Mouse (Mus musculus) heart, postnatal 0 days (tissue): ENCODE measurements at regions not wholly inside any gene's neighbourhood (a gene's known extent, or its start where the extent isn't known, plus 50 kb on each side); places are given as distances from the start of the nearest gene placed in this dataset.
A peak's percentile ranks its signal among the peaks of the same experiment; 100 is the strongest.

Source experiments
- ATAC-seq: fragments of 200-750 bp; cut with Nextera tagmentation; 2 replicates; pipeline ENCODE4 v1.8.0; 2017; ENCODE audit warnings: low read depth, moderate number of reproducible peaks, moderate library complexity; ENCODE audit not compliant: insufficient read depth
- DNase-seq: peaks from one replicate; pipeline ENCODE4 v3.0.0-alpha.2; 2016; ENCODE audit warnings: low spot score
- H3K27ac ChIP-seq: fragments of 300-500 bp; sonication (generic); 2 replicates; pipeline ENCODE4 v1.5.1; 2014; ENCODE audit warnings: low read depth, mild to moderate bottlenecking
- H3K27me3 ChIP-seq: fragments of 300-500 bp; sonication (generic); 2 replicates; pipeline ENCODE4 v1.6.1; 2014; ENCODE audit warnings: low read length, mixed read lengths; ENCODE audit not compliant: control insufficient read depth, insufficient read depth
- H3K36me3 ChIP-seq: fragments of 300-500 bp; sonication (generic); replicated peaks from 2 replicates; pipeline ENCODE4 v1.6.1; 2014; ENCODE audit warnings: low read length, mixed read lengths; ENCODE audit not compliant: control insufficient read depth, insufficient read depth
- H3K4me1 ChIP-seq: fragments of 300-500 bp; sonication (generic); 2 replicates; pipeline ENCODE4 v1.6.1; 2014; ENCODE audit warnings: antibody characterized with exemption; ENCODE audit not compliant: control insufficient read depth, insufficient read depth
- H3K4me2 ChIP-seq: fragments of 300-500 bp; sonication (generic); 2 replicates; pipeline ENCODE4 v1.6.1; 2014; ENCODE audit warnings: low read depth, mild to moderate bottlenecking, low read length, moderate library complexity
- H3K4me3 ChIP-seq: fragments of 300-500 bp; sonication (generic); 2 replicates; pipeline ENCODE4 v1.5.1; 2014; ENCODE audit warnings: low read depth, low read length
- H3K9ac ChIP-seq: fragments of 300-500 bp; sonication (generic); replicated peaks from 2 replicates; pipeline ENCODE4 v1.6.1; 2014; ENCODE audit warnings: low read depth, low read length, mixed read lengths
- H3K9me3 ChIP-seq: fragments of 300-500 bp; sonication (generic); replicated peaks from 2 replicates; pipeline ENCODE4 v1.6.1; 2016; ENCODE audit warnings: low read length; ENCODE audit not compliant: control insufficient read depth
- CTCF ChIP-seq: IDR thresholded peaks from 2 replicates; pipeline ENCODE4 v1.5.1; 2016; ENCODE audit warnings: antibody characterized with exemption, control low read depth, low read depth
- EP300 ChIP-seq: IDR thresholded peaks from 2 replicates; pipeline ENCODE4 v1.6.1; 2016; ENCODE audit warnings: antibody characterized with exemption, low read depth
- WGBS: fragments of 180-500 bp; shearing (Covaris S2); extraction: QIAGEN DNeasy Blood & Tissue Kit; methylation state at CpG from one replicate; pipeline ENCODE4 v1.1.7; 2014; 5-methylcytosine and 5-hydroxymethylcytosine counted together

- H3K4me3 ChIP-seq: no peak overlapping the region
- no peaks in the 10 kb centered on the region for H3K4me1 ChIP-seq
- DNase-seq (peak; percentile 6), ATAC-seq (no peak)
- 30% methylated on average over 8 of the region's 8 CpGs for WGBS
- no peak overlapping the region for H3K4me2 ChIP-seq
- no peaks in the 10 kb centered on the region for H3K36me3 ChIP-seq
- no peaks in the 10 kb centered on the region for H3K9me3 ChIP-seq
- no peak overlapping the region for H3K27ac ChIP-seq
- no peak overlapping the region for H3K9ac ChIP-seq
- no peaks in the 10 kb centered on the region for H3K27me3 ChIP-seq
- TF ChIP-seq CTCF: peak; percentile 71
- TF ChIP-seq EP300: no peak
Observed at GRCm38 (mm10) chr2:66961808-66962519, 177.2 kb upstream of the Scn7a start.

GRCm38 (mm10) chr2:66941188-66941587 is 156.5 kb upstream of the Scn7a start:
- no peak overlapping the region for H3K4me2 ChIP-seq
- no peaks in the 10 kb centered on the region for H3K36me3 ChIP-seq
- H3K27ac ChIP-seq: no peak overlapping the region
- no peak for TF ChIP-seq CTCF
- H3K4me1 ChIP-seq: no peaks in the 10 kb centered on the region
- no peaks in the 10 kb centered on the region for H3K9me3 ChIP-seq
- 74% methylated on average over 5 of the region's 5 CpGs for WGBS
- H3K4me3 ChIP-seq: no peak overlapping the region
- H3K27me3 ChIP-seq: no peaks in the 10 kb centered on the region
- H3K9ac ChIP-seq: no peak overlapping the region
- DNase-seq: no peak
- ATAC-seq: no peak

- no peak overlapping the region for H3K4me3 ChIP-seq
- TF ChIP-seq EP300 (no peak), CTCF (no peak)
- 65% methylated on average over 1 of the region's 1 CpGs for WGBS
Observed at GRCm38 (mm10) chr2:66898032-66898431, 113.3 kb upstream of the Scn7a start.

GRCm38 (mm10) chr2:66867457-66868216 is 82.9 kb upstream of the Scn7a start:
- TF ChIP-seq CTCF (no peak), EP300 (no peak)
- H3K36me3 ChIP-seq: no peaks in the 10 kb centered on the region
- no peak for ATAC-seq
- no peak overlapping the region for H3K4me2 ChIP-seq
- H3K4me3 ChIP-seq: no peak overlapping the region
- H3K9me3 ChIP-seq: no peaks in the 10 kb centered on the region
- no peak overlapping the region for H3K27ac ChIP-seq
- no peaks in the 10 kb centered on the region for H3K27me3 ChIP-seq
- WGBS: 58% methylated on average over 2 of the region's 2 CpGs
- DNase-seq: no peak
- no peak overlapping the region for H3K9ac ChIP-seq
- H3K4me1 ChIP-seq: no peaks in the 10 kb centered on the region

More at GRCm38 (mm10) chr2:66898032-66898431, 113.3 kb upstream of the Scn7a start:
- Histone ChIP-seq H3K4me1 (no peaks in the 10 kb centered on the region), H3K4me2 (no peak overlapping the region), H3K9me3 (no peaks in the 10 kb centered on the region), H3K27ac (no peak overlapping the region), H3K36me3 (no peaks in the 10 kb centered on the region), H3K9ac (no peak overlapping the region), H3K27me3 (no peaks in the 10 kb centered on the region)
- no peak for ATAC-seq
- DNase-seq: no peak
